Mouse (Mus musculus): ENCODE data around the gene Nr4a2.

Nr4a2 gene

GRCm38 (mm10) chr2:57111791-57112538 lies 11.8 kb downstream of the Nr4a2 start:
- DNase-seq (ENCODE audit: low read depth in 1 of 2, low spot score in 2 of 2) = no peak

GRCm38 (mm10) chr2:57111011-57111790 lies 12.6 kb downstream of the Nr4a2 start:
- no peak for DNase-seq (ENCODE audit: low read depth in 1 of 2, low spot score in 2 of 2)

- DNase-seq (ENCODE audit: low read depth in 1 of 2, low spot score in 2 of 2) = no peak
These were observed 13.4 kb downstream of the Nr4a2 start for GRCm38 (mm10) chr2:57110401-57110800.

GRCm38 (mm10) chr2:57109926-57110325 lies 13.9 kb downstream of the Nr4a2 start:
- no peak for DNase-seq (ENCODE audit: low read depth in 1 of 2, low spot score in 2 of 2)

- no peak for DNase-seq (ENCODE audit: low read depth in 1 of 2, low spot score in 2 of 2)
These were observed 14.5 kb downstream of the Nr4a2 start for GRCm38 (mm10) chr2:57109301-57109700.

GRCm38 (mm10) chr2:57108349-57108930 lies 15.4 kb downstream of the Nr4a2 start:
- no peak for DNase-seq (ENCODE audit: low read depth in 1 of 2, low spot score in 2 of 2)

GRCm38 (mm10) chr2:57105401-57105800 lies 18.4 kb downstream of the Nr4a2 start:
- no peak for DNase-seq (ENCODE audit: low read depth in 1 of 2, low spot score in 2 of 2)

- no peak for DNase-seq (ENCODE audit: low read depth in 1 of 2, low spot score in 2 of 2)
These were observed 19.1 kb downstream of the Nr4a2 start for GRCm38 (mm10) chr2:57104731-57105130.

- no peak for DNase-seq (ENCODE audit: low read depth in 1 of 2, low spot score in 2 of 2)
These were observed 19.8 kb downstream of the Nr4a2 start for GRCm38 (mm10) chr2:57103845-57104660.

GRCm38 (mm10) chr2:57102856-57103844 lies 20.7 kb downstream of the Nr4a2 start:
- DNase-seq (ENCODE audit: low read depth in 1 of 2, low spot score in 2 of 2) = no peak

- DNase-seq (ENCODE audit: low read depth in 1 of 2, low spot score in 2 of 2) = no peak
These were observed 21.5 kb downstream of the Nr4a2 start for GRCm38 (mm10) chr2:57102091-57102855.

- DNase-seq (ENCODE audit: low read depth in 1 of 2, low spot score in 2 of 2) = no peak
These were observed 23.6 kb downstream of the Nr4a2 start for GRCm38 (mm10) chr2:57100241-57100640.

GRCm38 (mm10) chr2:57072452-57072851 lies 51.4 kb downstream of the Nr4a2 start:
- DNase-seq (ENCODE audit: low read depth in 1 of 2, low spot score in 2 of 2) = no peak

- no peak for DNase-seq (ENCODE audit: low read depth in 1 of 2, low spot score in 2 of 2)
These were observed 60.3 kb downstream of the Nr4a2 start for GRCm38 (mm10) chr2:57063480-57063879.

All from monocyte, adult 2 months (primary cell).